Mouse (Mus musculus) c-Kit-negative CD71-positive TER-119-positive erythroid progenitor cells, embryonic 14.5 days (primary cell): Measurements from ENCODE around the gene Sh2d5.

Source experiments
- DNase-seq: peaks from one replicate; pipeline ENCODE4 v3.0.0-alpha.2; 2013; ENCODE audit warnings: low read depth, low spot score

Sh2d5 gene

DNA sequence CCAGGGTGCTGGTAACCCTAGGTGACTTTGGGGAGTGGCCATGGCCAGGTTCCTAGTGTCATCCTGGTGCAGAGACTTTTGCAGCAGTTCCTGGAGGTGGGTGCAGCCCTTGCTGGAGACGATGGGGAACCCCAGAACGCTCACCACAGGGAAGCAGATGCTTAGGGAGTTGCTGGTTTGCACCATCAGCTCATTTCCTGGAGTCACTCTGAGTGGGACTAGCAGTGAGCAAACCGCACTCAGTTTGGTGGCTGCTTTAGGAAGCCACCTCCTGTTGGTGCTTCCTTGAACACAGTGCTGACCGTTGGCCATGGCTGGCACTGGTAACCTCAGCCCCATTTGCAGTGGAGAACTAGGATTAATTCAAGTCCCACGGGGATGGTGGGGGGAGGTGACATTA is 9.3 kb downstream of the Sh2d5 start:
- DNase-seq: no peak

DNA sequence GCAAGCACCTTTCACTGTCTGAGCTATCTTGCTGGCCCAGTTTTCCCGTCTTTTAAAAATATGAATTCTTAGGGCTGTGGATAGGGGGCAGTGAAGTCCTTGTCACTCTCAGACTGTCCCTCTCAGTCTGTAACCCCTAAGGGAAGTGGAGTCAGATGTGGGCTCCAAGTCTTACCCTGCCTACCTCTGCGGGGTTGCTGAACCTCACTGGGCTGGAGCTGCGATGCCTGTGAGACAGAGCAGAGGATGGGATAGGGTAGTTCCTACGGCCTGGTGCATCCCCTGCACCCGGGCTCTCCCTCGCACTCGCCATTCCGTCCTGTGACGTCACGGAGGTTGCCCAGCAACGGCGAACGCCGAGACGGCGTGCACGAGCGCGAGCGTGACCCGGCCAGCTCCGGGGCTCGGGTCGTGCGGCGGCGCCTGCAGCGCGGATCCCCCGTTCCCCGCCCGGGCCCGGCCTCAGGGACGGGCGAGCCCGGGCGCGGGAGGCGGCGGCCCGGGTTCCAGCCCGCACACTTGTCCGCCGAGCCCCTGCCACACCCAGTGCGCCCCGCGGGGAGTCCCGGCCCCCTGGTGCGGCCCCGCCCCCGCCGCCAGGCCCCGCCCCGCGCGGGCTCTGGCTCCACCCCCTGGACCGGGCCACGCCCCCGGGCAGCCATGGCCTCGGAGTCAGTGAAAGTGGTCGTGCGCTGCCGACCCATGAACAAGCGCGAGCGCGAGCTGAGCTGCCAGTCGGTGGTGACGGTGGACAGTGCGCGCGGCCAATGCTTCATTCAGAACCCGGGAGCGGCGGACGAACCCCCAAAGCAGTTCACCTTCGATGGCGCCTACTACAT is 11.9 kb downstream of the Sh2d5 start:
- peak; percentile 34 for DNase-seq

DNA sequence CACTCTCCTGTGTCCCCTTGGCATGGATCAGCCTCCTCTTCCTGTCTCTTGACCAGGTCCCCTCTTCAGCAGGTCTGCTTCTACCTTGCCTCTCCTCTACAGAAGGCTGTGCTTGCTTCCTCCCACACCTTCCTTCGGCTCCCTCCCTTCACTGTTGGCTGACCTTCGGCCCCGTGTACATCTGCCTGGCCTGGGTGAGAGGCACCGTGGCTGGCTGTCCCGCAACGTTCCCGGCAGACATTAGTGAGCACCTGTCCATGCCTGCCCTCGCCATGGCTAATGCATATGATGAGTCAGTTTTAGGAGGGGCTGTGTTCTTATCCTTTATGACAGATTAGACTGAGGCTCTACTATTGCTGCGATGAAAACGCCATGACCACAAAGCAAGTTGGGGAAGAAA is 17.7 kb downstream of the Sh2d5 start:
- DNase-seq: no peak

DNA sequence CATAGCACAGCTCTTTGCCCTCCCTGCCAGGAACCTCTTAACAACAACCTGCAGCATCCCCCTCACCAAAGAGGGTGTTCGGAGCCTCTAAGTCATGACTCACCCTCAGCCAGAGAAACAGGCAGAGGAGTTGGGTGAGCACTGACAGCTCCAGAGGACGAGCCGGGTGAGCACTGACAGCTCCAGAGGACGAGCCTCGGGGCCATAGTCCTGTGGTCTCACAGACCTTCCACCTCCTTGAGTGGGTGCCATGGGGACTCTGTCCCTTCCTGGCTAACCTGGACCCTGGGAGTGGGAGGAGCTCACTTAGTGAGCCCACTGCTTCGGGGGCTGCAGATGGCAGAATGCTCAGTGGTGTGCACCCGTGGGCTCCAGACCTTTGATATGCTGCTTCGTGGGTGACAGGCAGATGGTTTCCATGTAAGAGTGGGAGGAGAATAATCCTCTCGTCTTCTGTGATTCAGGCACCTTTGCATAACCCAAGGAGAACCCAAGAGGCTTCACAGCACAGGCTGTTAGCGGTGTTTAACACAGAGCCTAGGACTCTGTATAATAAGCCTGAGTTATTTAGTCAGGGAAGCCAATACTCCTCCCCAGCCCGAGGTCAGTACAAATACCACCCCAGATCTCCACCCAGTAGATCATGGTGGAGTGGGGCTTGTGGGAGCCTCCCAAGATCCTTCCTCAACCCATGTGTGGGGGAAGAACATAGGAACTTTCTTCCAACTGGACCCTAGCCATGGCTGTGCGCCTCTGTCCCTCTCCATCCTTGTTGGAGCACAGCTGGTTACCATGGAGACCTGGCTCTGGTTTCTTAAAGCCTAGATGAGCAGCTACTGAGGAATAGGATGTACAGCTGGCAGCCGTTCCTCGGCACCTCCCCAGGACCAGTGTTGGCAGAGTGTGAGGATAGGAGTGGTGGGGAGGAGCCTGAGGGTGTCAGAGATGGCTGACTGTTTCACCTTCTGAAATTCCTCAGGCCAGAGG is 22.1 kb downstream of the Sh2d5 start:
- DNase-seq: no peak

DNA sequence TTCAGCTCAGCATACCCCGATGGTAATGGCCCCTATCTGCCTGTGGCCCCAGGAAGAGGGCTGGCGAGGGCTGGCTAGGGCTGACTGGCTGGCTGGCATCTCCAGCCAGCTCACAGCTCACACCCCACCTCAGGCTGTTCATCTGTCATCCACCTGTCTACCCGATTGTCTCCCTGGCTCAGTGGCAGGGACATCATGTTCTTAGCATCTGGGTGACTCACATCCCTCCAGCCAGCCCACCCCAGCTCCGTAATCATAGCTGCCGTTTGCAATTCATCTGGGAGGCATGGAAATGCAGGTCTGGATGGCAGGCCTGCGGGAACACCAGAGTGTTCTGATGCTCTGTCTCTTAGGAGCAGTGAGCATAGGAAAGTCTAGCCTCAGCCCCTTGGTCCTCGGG is 28.1 kb downstream of the Sh2d5 start:
- no peak for DNase-seq

DNA sequence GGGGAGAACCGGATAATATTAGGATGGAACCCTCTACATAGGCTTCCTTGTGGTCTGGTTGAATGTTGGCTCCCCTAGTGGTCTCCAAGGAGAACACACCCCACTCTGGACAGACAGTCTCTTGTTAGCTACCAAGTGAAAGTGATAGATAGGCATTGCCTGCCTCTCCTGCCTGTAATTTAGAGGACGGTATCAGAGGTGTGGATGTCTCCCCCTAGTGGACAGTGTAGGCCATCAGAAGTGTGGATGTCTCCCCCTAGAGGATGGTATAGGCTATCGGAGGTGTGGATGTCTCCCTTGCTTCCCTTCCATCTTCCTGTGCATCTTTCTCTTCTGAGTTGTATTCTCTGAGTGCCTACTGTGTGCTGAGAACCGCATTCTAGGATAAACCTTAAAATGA is 32.6 kb downstream of the Sh2d5 start:
- DNase-seq: peak; percentile 66

DNA sequence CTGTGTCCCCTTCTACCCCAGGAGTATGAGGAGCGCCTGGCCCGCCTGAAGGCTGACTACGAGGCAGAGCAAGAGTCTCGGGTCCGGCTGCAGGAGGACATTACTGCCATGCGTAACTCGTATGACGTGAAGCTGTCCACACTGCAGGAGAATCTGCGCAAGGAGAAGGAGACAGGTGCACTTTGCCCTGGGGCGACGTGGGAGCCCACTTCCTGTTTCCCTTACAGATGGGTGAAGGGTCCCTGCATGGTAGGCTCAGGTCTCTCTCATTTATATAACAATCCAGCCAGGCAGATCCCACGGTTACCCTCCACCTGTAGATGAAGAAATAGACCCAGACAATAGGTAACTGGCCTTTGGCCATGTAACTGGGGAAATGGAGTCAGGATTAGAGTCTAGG is 36.2 kb downstream of the Sh2d5 start:
- DNase-seq: no peak

DNA sequence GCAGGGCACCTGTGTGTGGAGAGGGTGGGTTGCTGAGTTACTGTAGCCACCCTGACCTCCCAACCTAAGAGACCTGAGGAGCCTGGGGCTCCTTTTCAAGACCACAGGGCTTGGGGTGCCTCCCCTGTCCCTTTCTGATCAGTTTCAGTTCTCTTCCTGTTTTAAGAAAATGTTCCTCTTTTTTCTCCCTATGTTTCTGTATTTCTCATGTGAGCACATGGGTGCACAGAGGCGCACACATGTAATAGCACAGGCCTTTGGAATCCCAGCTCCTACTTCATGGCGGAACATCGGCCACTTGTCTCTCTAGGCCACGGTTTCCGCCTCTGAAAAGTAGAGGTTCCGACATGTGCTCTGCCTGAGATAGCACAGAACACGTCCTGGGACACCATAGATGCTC is 38.5 kb downstream of the Sh2d5 start:
- DNase-seq: no peak

DNA sequence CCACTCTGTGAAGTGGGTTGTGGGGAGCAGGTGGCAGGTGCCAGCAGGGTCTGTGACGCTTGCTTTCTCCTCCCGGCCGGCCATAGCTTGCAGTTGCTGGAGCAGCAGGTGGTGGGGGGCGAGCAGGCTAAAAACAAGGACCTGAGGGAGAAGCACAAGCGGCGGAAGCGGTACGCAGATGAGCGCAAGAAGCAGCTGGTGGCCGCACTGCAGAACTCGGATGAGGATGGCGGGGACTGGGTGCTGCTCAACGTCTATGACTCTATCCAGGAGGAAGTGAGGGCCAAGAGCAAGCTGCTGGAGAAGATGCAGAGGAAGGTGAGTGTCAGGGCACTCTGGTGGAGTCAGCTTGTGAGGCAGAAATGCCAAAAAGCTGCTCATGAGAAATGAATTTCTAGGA is 41.8 kb downstream of the Sh2d5 start:
- no peak for DNase-seq

DNA sequence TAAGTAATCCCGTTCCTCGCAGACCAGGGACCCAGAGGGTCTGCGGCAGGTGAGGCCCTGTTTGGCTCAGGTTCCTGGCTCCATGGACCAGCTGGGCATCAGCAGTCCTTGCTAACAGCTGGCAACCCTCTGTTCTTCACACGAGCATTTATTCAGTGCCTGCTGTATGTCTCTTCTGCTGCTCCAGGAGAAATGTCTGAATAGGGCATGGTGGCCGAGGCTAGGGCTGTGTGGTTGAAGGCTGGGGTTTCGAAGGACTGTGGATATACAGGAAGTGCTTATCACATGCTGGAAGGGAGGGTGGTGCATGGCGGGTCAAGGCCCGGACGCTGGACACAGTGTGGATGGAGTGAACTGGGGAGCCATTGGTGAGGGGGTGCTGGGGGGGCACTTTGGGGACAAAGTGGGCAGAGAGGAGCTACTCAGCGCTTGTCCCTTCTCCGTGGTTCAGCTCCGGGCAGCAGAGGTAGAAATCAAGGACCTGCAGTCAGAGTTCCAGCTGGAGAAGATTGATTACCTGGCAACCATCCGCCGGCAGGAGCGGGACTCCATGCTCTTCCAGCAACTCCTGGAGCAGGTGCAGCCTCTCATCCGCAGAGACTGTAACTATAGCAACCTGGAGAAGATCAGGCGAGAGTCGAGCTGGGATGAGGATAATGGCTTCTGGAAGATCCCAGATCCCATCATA is 43.2 kb downstream of the Sh2d5 start:
- no peak for DNase-seq

DNA sequence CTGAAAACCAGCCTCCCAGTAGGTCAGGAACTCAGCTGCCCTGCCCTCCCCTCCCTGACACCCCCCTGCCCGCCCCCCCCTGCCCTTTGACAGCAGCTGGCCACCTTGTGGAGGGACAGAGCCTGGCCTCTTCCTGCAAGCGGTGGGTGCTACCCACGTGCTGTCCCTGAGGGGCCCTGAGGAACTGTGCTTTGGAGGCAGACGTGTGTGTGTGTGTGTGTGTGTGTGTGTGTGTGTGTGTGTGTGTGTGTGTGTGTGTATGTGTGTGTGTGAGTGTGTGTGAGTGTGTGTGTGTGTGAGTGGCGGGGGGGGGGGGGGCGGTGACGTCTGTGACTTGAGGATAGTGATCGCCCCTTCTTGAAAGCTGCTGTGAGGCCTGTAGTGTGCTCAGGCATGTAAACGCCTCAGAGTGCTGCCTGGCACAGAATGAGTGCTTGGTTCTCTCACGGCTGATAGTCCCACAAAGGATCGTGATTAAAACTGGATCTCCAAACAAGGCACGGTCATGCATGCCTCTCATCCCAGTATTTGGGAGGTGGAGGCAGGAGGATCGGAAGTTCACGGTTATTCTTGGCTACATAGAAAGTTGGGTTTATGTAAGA is 43.8 kb downstream of the Sh2d5 start:
- DNase-seq: no peak

DNA sequence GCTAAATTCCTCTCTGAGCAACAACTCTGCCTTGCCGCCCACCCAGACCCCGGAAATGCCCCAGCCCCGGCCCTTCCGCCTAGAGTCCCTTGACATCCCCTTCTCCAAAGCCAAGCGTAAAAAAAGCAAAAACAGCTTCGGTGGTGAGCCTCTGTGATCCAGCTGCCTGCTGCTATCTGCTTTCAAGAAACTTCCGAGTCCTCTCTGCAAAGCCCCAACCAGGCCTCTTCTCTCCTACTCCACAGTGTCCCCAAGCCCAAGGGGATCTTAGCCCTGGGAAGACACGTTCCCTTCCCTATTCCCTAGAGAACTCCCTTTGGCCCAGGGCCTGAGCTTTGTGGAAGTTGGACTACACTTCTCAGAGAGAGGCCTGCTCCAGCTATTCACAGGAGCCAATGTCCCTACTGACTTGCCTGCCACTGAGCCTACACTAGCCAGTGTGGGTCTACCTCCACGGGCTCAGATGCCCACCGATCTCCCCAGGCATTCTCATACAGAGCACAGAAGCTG is 51.1 kb downstream of the Sh2d5 start:
- no peak for DNase-seq

DNA sequence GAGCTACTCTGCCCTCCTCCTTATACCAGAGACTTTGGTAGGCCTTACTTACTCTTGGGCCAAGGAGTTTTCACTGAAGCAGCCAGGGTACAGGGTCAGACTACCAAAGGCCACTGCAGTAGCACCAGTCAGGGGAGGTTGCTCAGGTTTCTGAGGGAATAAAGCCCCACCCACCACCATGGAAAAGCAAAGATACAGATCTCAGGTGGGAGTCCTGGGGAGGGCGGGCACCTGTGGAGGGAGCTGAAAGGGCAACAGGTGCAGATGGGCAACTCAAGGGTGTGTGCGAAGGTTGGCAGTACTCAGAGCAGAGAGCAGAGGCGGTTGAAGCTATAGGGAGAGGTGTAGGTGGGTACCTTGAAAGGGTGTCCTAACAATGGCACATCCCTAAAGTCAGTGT is 52.8 kb downstream of the Sh2d5 start:
- DNase-seq: no peak

DNA sequence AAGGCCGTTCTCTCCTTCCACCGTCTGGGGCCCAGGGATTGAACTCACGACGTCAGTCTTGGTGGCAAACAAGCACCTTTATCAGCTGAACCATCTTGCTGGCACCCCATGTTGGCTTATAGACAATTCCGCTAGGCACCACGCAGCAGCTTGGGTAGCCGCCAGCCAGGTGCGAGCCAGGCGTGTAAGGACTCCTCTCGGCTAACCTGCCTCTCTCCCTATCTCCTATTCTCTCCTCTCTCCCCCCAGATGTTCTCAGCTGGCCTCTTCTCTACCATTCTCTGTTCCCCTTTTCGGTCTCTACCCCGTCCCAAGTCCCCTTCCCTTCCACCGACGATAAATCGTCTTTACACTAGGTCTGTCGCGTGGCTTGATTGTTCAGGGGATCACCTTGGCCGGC is 53.5 kb downstream of the Sh2d5 start:
- DNase-seq: no peak

DNA sequence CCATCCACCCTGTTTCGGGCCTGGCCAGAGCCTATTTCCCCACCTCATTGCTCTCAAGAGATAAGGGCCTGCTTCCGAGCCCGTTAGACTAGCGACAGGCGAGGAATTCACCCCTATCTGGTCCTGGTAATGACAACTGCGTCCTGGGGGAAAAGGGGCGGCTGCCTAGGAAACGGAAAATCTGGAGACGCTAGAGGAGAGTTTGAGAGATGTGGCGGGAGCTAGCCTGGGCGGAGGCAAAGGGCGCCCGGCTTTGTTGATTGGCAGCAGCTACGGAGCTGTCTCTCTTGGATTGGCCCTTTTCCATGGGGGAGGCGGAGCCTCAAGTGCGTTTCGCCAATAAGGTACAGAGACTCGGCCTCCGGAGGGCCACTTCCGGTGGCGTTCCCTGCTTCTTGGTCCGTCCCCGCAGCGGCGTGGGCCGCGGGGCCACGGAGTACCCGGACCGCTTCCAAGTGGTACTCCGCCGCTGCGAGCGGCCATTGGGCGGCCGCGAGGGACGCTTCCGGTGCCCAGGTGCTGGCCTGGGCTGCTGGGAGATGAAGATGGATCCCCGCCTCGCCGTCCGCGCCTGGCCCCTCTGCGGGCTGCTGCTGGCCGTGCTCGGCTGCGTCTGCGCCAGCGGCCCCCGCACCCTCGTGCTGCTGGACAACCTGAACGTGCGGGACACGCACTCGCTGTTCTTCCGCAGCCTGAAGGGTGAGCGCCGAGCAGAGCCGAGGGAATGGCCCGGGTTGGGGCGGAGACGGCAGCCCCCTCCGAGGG is 54.3 kb downstream of the Sh2d5 start, which contains the start of gene Ddost:
Gene Ddost (plus strand): TSS at position 391 of the 765 bp plus-strand sequence.
- DNase-seq: peak; percentile 99

DNA sequence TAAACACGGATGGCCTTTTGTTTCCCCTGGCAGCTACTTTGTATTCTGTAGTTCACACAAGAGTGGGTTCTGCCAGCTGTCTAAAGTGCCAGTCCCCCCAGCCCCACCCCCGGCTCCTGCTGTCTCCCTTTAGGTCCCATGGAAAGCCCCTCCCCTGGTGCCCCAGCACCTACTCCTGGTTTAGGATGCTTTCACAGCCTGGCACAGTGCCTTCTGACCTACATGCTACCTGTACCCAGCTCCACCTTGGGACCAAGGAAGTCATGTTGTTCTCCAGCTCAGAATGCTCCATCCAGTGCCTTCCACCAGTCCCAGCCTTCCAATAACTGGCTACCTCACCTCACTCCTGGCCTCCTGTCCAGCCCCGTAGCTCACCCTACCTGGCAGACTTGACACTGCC is 56.8 kb downstream of the Sh2d5 start:
- no peak for DNase-seq

DNA sequence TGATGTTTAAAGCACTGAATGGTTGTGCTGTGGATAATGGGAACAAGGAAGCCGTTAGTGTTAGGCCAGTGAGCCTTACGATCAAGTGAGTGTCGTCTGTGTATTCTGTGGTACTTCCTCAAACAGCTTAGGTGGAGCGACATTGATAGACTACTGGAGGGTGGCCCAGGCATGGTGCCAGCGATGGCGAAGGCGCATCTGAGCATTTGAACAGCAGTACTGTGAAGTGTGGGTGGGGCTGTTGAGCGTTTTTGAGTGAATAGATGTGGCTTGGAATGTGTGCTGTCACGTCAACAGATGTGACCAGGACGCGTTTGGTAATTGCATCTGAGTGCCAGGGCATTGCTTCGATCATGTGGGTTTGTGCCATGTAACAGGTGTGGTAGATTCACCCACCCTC is 57.5 kb downstream of the Sh2d5 start:
- DNase-seq: no peak

DNA sequence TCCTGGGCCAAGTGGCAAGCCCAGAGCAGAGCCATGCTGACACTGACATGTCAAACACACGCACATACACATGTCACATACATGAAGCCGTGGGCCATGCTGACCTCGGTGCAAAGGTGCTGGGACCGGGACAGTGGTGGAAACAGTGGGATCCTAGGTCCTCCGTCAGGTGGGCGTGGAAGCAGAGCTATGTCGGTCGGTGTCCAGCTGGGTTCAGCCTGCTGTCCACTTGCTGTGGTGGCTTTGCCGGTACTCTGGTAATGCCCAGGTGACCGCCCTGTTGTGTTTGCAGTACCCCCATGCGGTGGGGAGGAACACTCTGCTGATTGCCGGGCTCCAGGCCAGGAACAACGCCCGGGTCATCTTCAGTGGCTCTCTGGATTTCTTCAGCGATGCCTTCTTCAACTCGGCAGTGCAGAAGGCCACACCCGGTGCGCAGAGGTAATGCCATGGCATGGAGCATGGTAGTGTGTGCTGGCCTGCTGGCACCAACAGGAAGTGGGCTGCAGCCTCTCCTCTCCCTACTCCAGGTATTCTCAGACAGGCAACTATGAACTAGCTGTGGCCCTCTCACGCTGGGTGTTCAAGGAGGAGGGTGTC is 60.2 kb downstream of the Sh2d5 start:
- DNase-seq: no peak
